Mouse (Mus musculus) layer of hippocampus, postnatal 25 days (tissue): ENCODE measurements around the gene Cbarp. TPM values are rescaled to one million over a fixed set of nuclear protein-coding genes. Genes with fewer than 3 reads are reported as not detected.
A peak's percentile ranks its signal among the peaks of the same experiment; 100 is the strongest.
"Not testable (repeated sequence)": the region's sequence is repeated elsewhere in the genome, so short reads cannot be mapped to it uniquely, and the experiment has no call there.

ENCODE experiments used
- DNase-seq, 2 experiments: peaks; one replicate each; pipeline ENCODE4 v3.0.0; 2022; ENCODE audit warnings: mixed read lengths in 2 of 2, low spot score in 1 of 2; ENCODE audit errors: extremely low spot score in 1 of 2
- total RNA-seq, 2 experiments: library from RNA; stranded (reverse); gene quantifications; 2 replicates each; pipeline ENCODE4 v1.2.3; 2021

Cbarp gene
- total RNA-seq, 2 experiments from 2014 or later: 399 to 401 TPM

- no peak for DNase-seq
Measured at GRCm38 (mm10) chr10:80171252-80171651, 30.6 kb upstream of the Cbarp start.

- DNase-seq: no peak
Measured at GRCm38 (mm10) chr10:80170601-80171021, 30.0 kb upstream of the Cbarp start.

- no peak for DNase-seq
Measured at GRCm38 (mm10) chr10:80170052-80170451, 29.4 kb upstream of the Cbarp start.

GRCm38 (mm10) chr10:80169651-80170050 lies 29.0 kb upstream of the Cbarp start:
- DNase-seq: no peak

GRCm38 (mm10) chr10:80169070-80169469 lies 28.4 kb upstream of the Cbarp start:
- DNase-seq: no peak

- peak; percentile 88 to 91 for DNase-seq
Measured at GRCm38 (mm10) chr10:80168038-80168661, 27.5 kb upstream of the Cbarp start.

- peak; percentile 97 to 98 for DNase-seq
Measured at GRCm38 (mm10) chr10:80167460-80168037, 26.9 kb upstream of the Cbarp start.

GRCm38 (mm10) chr10:80166136-80166535 lies 25.5 kb upstream of the Cbarp start:
- not testable (repeated sequence) for DNase-seq

GRCm38 (mm10) chr10:80165392-80166128 lies 24.9 kb upstream of the Cbarp start, which contains the start of gene Cirbp:
Cirbp (plus strand) TSS chr10:80165985.
- DNase-seq: no peak

- DNase-seq: peak; percentile 82 to 92
Measured at GRCm38 (mm10) chr10:80164998-80165344, 24.3 kb upstream of the Cbarp start.

- DNase-seq: no peak
Measured at GRCm38 (mm10) chr10:80164161-80164997, 23.7 kb upstream of the Cbarp start.

GRCm38 (mm10) chr10:80163721-80164120 lies 23.1 kb upstream of the Cbarp start:
- DNase-seq: no peak

- no peak for DNase-seq
Measured at GRCm38 (mm10) chr10:80162716-80163299, 22.2 kb upstream of the Cbarp start.

GRCm38 (mm10) chr10:80162243-80162608 lies 21.6 kb upstream of the Cbarp start:
- no peak for DNase-seq

GRCm38 (mm10) chr10:80161522-80162242 lies 21.0 kb upstream of the Cbarp start:
- DNase-seq: no peak

GRCm38 (mm10) chr10:80160455-80161371 lies 20.1 kb upstream of the Cbarp start:
- no peak for DNase-seq

- DNase-seq: peak; percentile 95 to 98
Measured at GRCm38 (mm10) chr10:80159561-80160454, 19.2 kb upstream of the Cbarp start.
